27 mouse cellular contexts compared by ENCODE assay signal in the genomic region with DNA sequence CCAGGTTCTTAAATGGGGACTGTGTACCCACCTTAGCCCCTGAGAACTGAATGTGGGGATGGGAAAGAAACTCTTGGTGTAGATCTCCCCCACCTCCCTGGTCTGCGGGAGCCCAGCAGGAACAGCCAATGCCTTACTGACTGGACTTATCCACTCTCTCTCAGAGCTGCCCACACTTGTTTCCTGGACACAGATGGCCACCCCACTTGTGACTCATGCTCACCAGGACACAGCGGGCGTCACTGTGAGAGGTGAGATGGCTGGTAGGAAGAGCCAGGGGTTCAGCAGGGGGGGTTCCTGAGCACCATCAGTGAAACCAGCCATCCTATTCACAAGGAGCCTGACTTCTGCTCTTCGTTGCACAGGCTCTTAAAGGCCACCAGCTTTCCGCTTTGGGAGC. TPM values are rescaled to one million over a fixed set of nuclear protein-coding genes. Genes with fewer than 3 reads are reported as not detected.
DNase-seq lines count a peak whose midpoint lies in the region; ATAC-seq and TF ChIP-seq lines count a peak whose summit lies in the region.
"Had no signal": no experiment of that assay in that cellular context is flagged by ENCODE, and none has a peak within 500 bp of the region (broad histone marks: within the 10 kb centered on the region; RNA-seq: fewer than 3 reads in every experiment).

No protein-coding gene starts in this region.

- peak; percentile 47 for DNase-seq in cerebellum, adult 9-11 months
- no peak for DNase-seq in cerebellum, adult 9-10 months
- peak; percentile 6 to 42 for DNase-seq in frontal cortex, postnatal 36 days (ENCODE audit: low spot score in 2 of 2)
- no peak for DNase-seq in frontal cortex, postnatal 14 days (ENCODE audit: low spot score in 2 of 2)
- DNase-seq in 416B (ENCODE audit: low read depth) (peak; percentile 35), Patski (ENCODE audit: low read depth, low spot score) (peak; percentile 46)
- no peak for DNase-seq in spleen, adult 18-20 months
- DNase-seq: adrenal gland, postnatal 10 days; B cell, adult 2 months; gastrocnemius, postnatal 10 days; heart, adult 2 months; heart, postnatal 14 days; kidney, adult 11 months; kidney, adult 9 months had no signal

- CTCF ChIA-PET in Patski (lab: Charles Lee): interaction anchor here (1.0 kb wide), 1 partner anchor 13 kb away, joined by 3 read pairs; no protein-coding TSS in a partner anchor

- in situ Hi-C loops in Patski (cut with MboI; ENCODE audit: low pct_unique_long_range_greater_than_20kb): no loop called here

- no peaks in the 10 kb centered on the region for H3K27me3 ChIP-seq in Patski
- H3K27me3 ChIP-seq: embryonic facial prominence, embryonic 12.5 days; forebrain, embryonic 15.5 days; heart, embryonic 15.5 days; hindbrain, embryonic 13.5 days had no signal

- no peak for ATAC-seq in Patski
- ATAC-seq: CD4-positive, CD25-positive, alpha-beta regulatory T cell, adult 4 months; forebrain, embryonic 15.5 days; hindbrain, postnatal 0 days had no signal

- TF ChIP-seq CTCF in Patski (IDR thresholded peaks at IDR 0.05): no peak

- POLR2A ChIA-PET in Patski (lab: Charles Lee): no interaction called here

RNA-seq across cellular contexts. Expression of a gene that starts 51.8 kb away (rescaled TPM):
- 133 TPM for polyA plus RNA-seq in Patski (2021)
- polyA plus RNA-seq: CD4-positive, CD25-positive, alpha-beta regulatory T cell, adult 4 months; G1E had no signal

RNA-seq across cellular contexts. Expression of a gene that starts 54.0 kb away (rescaled TPM):
- not detected for polyA plus RNA-seq in Patski (2021)
- polyA plus RNA-seq: CD4-positive, CD25-positive, alpha-beta regulatory T cell, adult 4 months; cortical plate, adult 2 months; embryonic facial prominence, embryonic 12.5 days; forebrain, embryonic 11.5 days; frontal cortex, adult 2 months; G1E; gonadal fat pad, adult 2 months; heart, adult 2 months; heart, embryonic 11.5 days; intestine, embryonic 14.5 days had no signal

Comparison
In these comparisons a context has a peak if more than half of its experiments do, and no peak if none do; other contexts are left out.
1. DNase-seq: peak in cerebellum, adult 9-11 months (single experiment), frontal cortex, postnatal 36 days (2 of 2), 416B (single experiment) and Patski (single experiment); none in cerebellum, adult 9-10 months (single experiment), frontal cortex, postnatal 14 days (0 of 2) and spleen, adult 18-20 months (0 of 2).